Mouse (Mus musculus): ENCODE results near the gene Mgmt. TPM values are rescaled to one million over a fixed set of nuclear protein-coding genes. Genes with fewer than 3 reads are reported as not detected.
A peak's percentile ranks its signal among the peaks of the same experiment; 100 is the strongest.

The Mgmt gene
- polyA plus RNA-seq, 1 experiment from 2014 or later = 5.8 TPM

- H3K4me3 ChIP-seq (ENCODE audit: low read length) = no peak overlapping the region
- no peaks in the 10 kb centered on the region for H3K36me3 ChIP-seq (ENCODE audit: control insufficient read depth, insufficient read depth, low read length)
- H3K27me3 ChIP-seq (ENCODE audit: control insufficient read depth, insufficient read depth, low read length) = no peaks in the 10 kb centered on the region
- no peak for ATAC-seq (ENCODE audit: low FRiP score, low TSS enrichment)
- no peaks in the 10 kb centered on the region for H3K4me1 ChIP-seq (ENCODE audit: control insufficient read depth, insufficient read depth, low read length)
- 74% methylated on average over 7 of the region's 7 CpGs for WGBS
- H3K4me2 ChIP-seq (replicated peaks; ENCODE audit: low read depth, low read length) = no peak overlapping the region
- H3K9ac ChIP-seq (ENCODE audit: low read depth, low read length) = no peak overlapping the region
- H3K27ac ChIP-seq (ENCODE audit: low read depth, low read length) = no peak overlapping the region
- no peaks in the 10 kb centered on the region for H3K9me3 ChIP-seq (ENCODE audit: control insufficient read depth, low read length)
Measured at GRCm38 (mm10) chr7:137038946-137039320, 144.5 kb downstream of the Mgmt start.

- WGBS = 30% methylated on average over 8 of the region's 8 CpGs
- H3K27me3 ChIP-seq (ENCODE audit: control insufficient read depth, insufficient read depth, low read length) = no peaks in the 10 kb centered on the region
- no peak overlapping the region for H3K9ac ChIP-seq (ENCODE audit: low read depth, low read length)
- ATAC-seq (ENCODE audit: low FRiP score, low TSS enrichment) = no peak
- no peaks in the 10 kb centered on the region for H3K4me1 ChIP-seq (ENCODE audit: control insufficient read depth, insufficient read depth, low read length)
- no peak overlapping the region for H3K4me2 ChIP-seq (replicated peaks; ENCODE audit: low read depth, low read length)
- H3K36me3 ChIP-seq (ENCODE audit: control insufficient read depth, insufficient read depth, low read length) = no peaks in the 10 kb centered on the region
- no peak overlapping the region for H3K4me3 ChIP-seq (ENCODE audit: low read length)
- no peak overlapping the region for H3K27ac ChIP-seq (ENCODE audit: low read depth, low read length)
- H3K9me3 ChIP-seq (ENCODE audit: control insufficient read depth, low read length) = no peaks in the 10 kb centered on the region
Measured at GRCm38 (mm10) chr7:137040646-137041045, 146.2 kb downstream of the Mgmt start.

- no peak overlapping the region for H3K4me2 ChIP-seq (replicated peaks; ENCODE audit: low read depth, low read length)
- H3K27ac ChIP-seq (ENCODE audit: low read depth, low read length) = no peak overlapping the region
- no peak for ATAC-seq (ENCODE audit: low FRiP score, low TSS enrichment)
- whole genome bisulfite sequencing = 83% methylated on average over 4 of the region's 4 CpGs
- H3K9me3 ChIP-seq (ENCODE audit: control insufficient read depth, low read length) = no peaks in the 10 kb centered on the region
- no peak overlapping the region for H3K4me3 ChIP-seq (ENCODE audit: low read length)
- H3K4me1 ChIP-seq (ENCODE audit: control insufficient read depth, insufficient read depth, low read length) = no peaks in the 10 kb centered on the region
- no peaks in the 10 kb centered on the region for H3K27me3 ChIP-seq (ENCODE audit: control insufficient read depth, insufficient read depth, low read length)
- no peak overlapping the region for H3K9ac ChIP-seq (ENCODE audit: low read depth, low read length)
- H3K36me3 ChIP-seq (ENCODE audit: control insufficient read depth, insufficient read depth, low read length) = no peaks in the 10 kb centered on the region
Measured at GRCm38 (mm10) chr7:137046891-137047290, 152.5 kb downstream of the Mgmt start.

GRCm38 (mm10) chr7:137048086-137048922 is 153.9 kb downstream of the Mgmt start:
- no peaks in the 10 kb centered on the region for H3K27me3 ChIP-seq (ENCODE audit: control insufficient read depth, insufficient read depth, low read length)
- no peaks in the 10 kb centered on the region for H3K4me1 ChIP-seq (ENCODE audit: control insufficient read depth, insufficient read depth, low read length)
- H3K9me3 ChIP-seq (ENCODE audit: control insufficient read depth, low read length) = no peaks in the 10 kb centered on the region
- H3K4me3 ChIP-seq (ENCODE audit: low read length) = no peak overlapping the region
- 39% methylated on average over 8 of the region's 8 CpGs for WGBS
- 0 out of 2 replicates have a peak, but pooled peaks have one; percentile 57 for ATAC-seq (ENCODE audit: low FRiP score, low TSS enrichment)
- H3K36me3 ChIP-seq (ENCODE audit: control insufficient read depth, insufficient read depth, low read length) = no peaks in the 10 kb centered on the region
- H3K4me2 ChIP-seq (replicated peaks; ENCODE audit: low read depth, low read length) = no peak overlapping the region
- H3K27ac ChIP-seq (ENCODE audit: low read depth, low read length) = no peak overlapping the region
- no peak overlapping the region for H3K9ac ChIP-seq (ENCODE audit: low read depth, low read length)

- H3K9me3 ChIP-seq (ENCODE audit: control insufficient read depth, low read length) = no peaks in the 10 kb centered on the region
- no peaks in the 10 kb centered on the region for H3K27me3 ChIP-seq (ENCODE audit: control insufficient read depth, insufficient read depth, low read length)
- no peak for ATAC-seq (ENCODE audit: low FRiP score, low TSS enrichment)
- no peak overlapping the region for H3K9ac ChIP-seq (ENCODE audit: low read depth, low read length)
- no peak overlapping the region for H3K27ac ChIP-seq (ENCODE audit: low read depth, low read length)
- WGBS = 83% methylated on average over 5 of the region's 5 CpGs
- no peaks in the 10 kb centered on the region for H3K36me3 ChIP-seq (ENCODE audit: control insufficient read depth, insufficient read depth, low read length)
- no peak overlapping the region for H3K4me2 ChIP-seq (replicated peaks; ENCODE audit: low read depth, low read length)
- H3K4me1 ChIP-seq (ENCODE audit: control insufficient read depth, insufficient read depth, low read length) = no peaks in the 10 kb centered on the region
- H3K4me3 ChIP-seq (ENCODE audit: low read length) = no peak overlapping the region
Measured at GRCm38 (mm10) chr7:137054343-137054742, 159.9 kb downstream of the Mgmt start.

GRCm38 (mm10) chr7:137056126-137056525 is 161.7 kb downstream of the Mgmt start:
- H3K9ac ChIP-seq (ENCODE audit: low read depth, low read length) = no peak overlapping the region
- no peak overlapping the region for H3K27ac ChIP-seq (ENCODE audit: low read depth, low read length)
- no peaks in the 10 kb centered on the region for H3K36me3 ChIP-seq (ENCODE audit: control insufficient read depth, insufficient read depth, low read length)
- H3K4me2 ChIP-seq (replicated peaks; ENCODE audit: low read depth, low read length) = no peak overlapping the region
- WGBS = 44% methylated on average over 5 of the region's 5 CpGs
- no peak for ATAC-seq (ENCODE audit: low FRiP score, low TSS enrichment)
- H3K9me3 ChIP-seq (ENCODE audit: control insufficient read depth, low read length) = no peaks in the 10 kb centered on the region
- no peaks in the 10 kb centered on the region for H3K27me3 ChIP-seq (ENCODE audit: control insufficient read depth, insufficient read depth, low read length)
- H3K4me1 ChIP-seq (ENCODE audit: control insufficient read depth, insufficient read depth, low read length) = no peaks in the 10 kb centered on the region
- no peak overlapping the region for H3K4me3 ChIP-seq (ENCODE audit: low read length)

GRCm38 (mm10) chr7:137060488-137060887 is 166.1 kb downstream of the Mgmt start:
- Histone ChIP-seq H3K27me3 (ENCODE audit: control insufficient read depth, insufficient read depth, low read length) (no peaks in the 10 kb centered on the region), H3K36me3 (ENCODE audit: control insufficient read depth, insufficient read depth, low read length) (no peaks in the 10 kb centered on the region), H3K4me2 (replicated peaks; ENCODE audit: low read depth, low read length) (no peak overlapping the region), H3K4me1 (ENCODE audit: control insufficient read depth, insufficient read depth, low read length) (no peaks in the 10 kb centered on the region), H3K9ac (ENCODE audit: low read depth, low read length) (no peak overlapping the region), H3K27ac (ENCODE audit: low read depth, low read length) (no peak overlapping the region), H3K9me3 (ENCODE audit: control insufficient read depth, low read length) (no peaks in the 10 kb centered on the region), H3K4me3 (ENCODE audit: low read length) (no peak overlapping the region)
- ATAC-seq (ENCODE audit: low FRiP score, low TSS enrichment) = no peak
- WGBS = 53% methylated on average over 3 of the region's 3 CpGs

GRCm38 (mm10) chr7:137061109-137061508 is 166.7 kb downstream of the Mgmt start:
- H3K9me3 ChIP-seq (ENCODE audit: control insufficient read depth, low read length) = no peaks in the 10 kb centered on the region
- H3K4me2 ChIP-seq (replicated peaks; ENCODE audit: low read depth, low read length) = no peak overlapping the region
- no peak overlapping the region for H3K4me3 ChIP-seq (ENCODE audit: low read length)
- H3K9ac ChIP-seq (ENCODE audit: low read depth, low read length) = no peak overlapping the region
- no peaks in the 10 kb centered on the region for H3K36me3 ChIP-seq (ENCODE audit: control insufficient read depth, insufficient read depth, low read length)
- WGBS = 96% methylated on average over 6 of the region's 6 CpGs
- H3K27ac ChIP-seq (ENCODE audit: low read depth, low read length) = no peak overlapping the region
- H3K4me1 ChIP-seq (ENCODE audit: control insufficient read depth, insufficient read depth, low read length) = no peaks in the 10 kb centered on the region
- no peaks in the 10 kb centered on the region for H3K27me3 ChIP-seq (ENCODE audit: control insufficient read depth, insufficient read depth, low read length)
- no peak for ATAC-seq (ENCODE audit: low FRiP score, low TSS enrichment)

- Histone ChIP-seq H3K4me3 (ENCODE audit: low read length) (no peak overlapping the region), H3K27me3 (ENCODE audit: control insufficient read depth, insufficient read depth, low read length) (no peaks in the 10 kb centered on the region), H3K36me3 (ENCODE audit: control insufficient read depth, insufficient read depth, low read length) (no peaks in the 10 kb centered on the region), H3K9me3 (ENCODE audit: control insufficient read depth, low read length) (no peaks in the 10 kb centered on the region), H3K27ac (ENCODE audit: low read depth, low read length) (no peak overlapping the region), H3K4me1 (ENCODE audit: control insufficient read depth, insufficient read depth, low read length) (no peaks in the 10 kb centered on the region), H3K4me2 (replicated peaks; ENCODE audit: low read depth, low read length) (no peak overlapping the region), H3K9ac (ENCODE audit: low read depth, low read length) (no peak overlapping the region)
- 80% methylated on average over 9 of the region's 9 CpGs for WGBS
- no peak for ATAC-seq (ENCODE audit: low FRiP score, low TSS enrichment)
Measured at GRCm38 (mm10) chr7:137064255-137064654, 169.8 kb downstream of the Mgmt start.

All from kidney, embryonic 14.5 days (tissue).